Mouse (Mus musculus) C2C12 (cell line): ENCODE data around the gene Nif3l1.

Experiments used
- CEBPB ChIP-seq: IDR thresholded peaks from one replicate; pipeline ENCODE4 v1.6.1; 2011; ENCODE audit warnings: low read depth, mild to moderate bottlenecking, control low read depth, moderate library complexity
- CTCF ChIP-seq: IDR thresholded peaks from one replicate; pipeline ENCODE4 v1.5.1; 2011; ENCODE audit not compliant: control insufficient read depth, insufficient read depth, insufficient read length
- FOSL1 ChIP-seq: IDR thresholded peaks from one replicate; pipeline ENCODE4 v1.8.0; 2011; ENCODE audit warnings: mild to moderate bottlenecking, low read length; ENCODE audit not compliant: poor library complexity, insufficient read depth, severe bottlenecking
- MAX ChIP-seq: IDR thresholded peaks from one replicate; pipeline ENCODE4 v1.6.1; 2011; ENCODE audit warnings: mild to moderate bottlenecking, control low read depth
- MYOD1 ChIP-seq: IDR thresholded peaks from one replicate; pipeline ENCODE4 v1.6.1; 2011; ENCODE audit warnings: low read depth; ENCODE audit not compliant: control insufficient read depth, insufficient read length
- MYOG ChIP-seq: IDR thresholded peaks from one replicate; pipeline ENCODE4 v1.6.1; 2011; ENCODE audit not compliant: control insufficient read depth, insufficient read length; ENCODE audit errors: extremely low read depth
- USF1 ChIP-seq: IDR thresholded peaks from one replicate; pipeline ENCODE4 v1.6.1; 2011; ENCODE audit warnings: low read depth, mild to moderate bottlenecking, control low read depth, moderate library complexity

- no peak for TF ChIP-seq MAX
- no peak for TF ChIP-seq CTCF
- TF ChIP-seq MYOG, result no peak
- TF ChIP-seq CEBPB, result no peak
- TF ChIP-seq FOSL1, result no peak
- TF ChIP-seq MYOD1, result no peak
- no peak for TF ChIP-seq USF1
Measured at GRCm38 (mm10) chr1:58403745-58404144, 41.2 kb upstream of the Nif3l1 start.
